Mouse (Mus musculus) neural tube, embryonic 12.5 days (tissue): Measurements from ENCODE around the gene Olfr15. TPM values are rescaled to one million over a fixed set of nuclear protein-coding genes. Genes with fewer than 3 reads are reported as not detected.
"Not testable (repeated sequence)": the region's sequence is repeated elsewhere in the genome, so short reads cannot be mapped to it uniquely, and the experiment has no call there.

Experiments used
- ATAC-seq: fragments of 200-750 bp; cut with Nextera tagmentation; 2 replicates; pipeline ENCODE4 v1.8.0; 2017; ENCODE audit warnings: low read depth, mild to moderate bottlenecking, moderate TSS enrichment, moderate library complexity; ENCODE audit not compliant: low FRiP score
- H3K27ac ChIP-seq: fragments of 300-500 bp; sonication (generic); 2 replicates; pipeline ENCODE4 v1.5.1; 2016
- H3K27me3 ChIP-seq: fragments of 300-500 bp; sonication (generic); replicated peaks from 2 replicates; pipeline ENCODE4 v1.6.1; 2016; ENCODE audit warnings: mild to moderate bottlenecking
- H3K36me3 ChIP-seq: fragments of 300-500 bp; sonication (generic); 2 replicates; pipeline ENCODE4 v1.6.1; 2016; ENCODE audit warnings: mild to moderate bottlenecking
- H3K4me1 ChIP-seq: fragments of 300-500 bp; sonication (generic); 2 replicates; pipeline ENCODE4 v1.6.1; 2016
- H3K4me2 ChIP-seq: fragments of 300-500 bp; sonication (generic); replicated peaks from 2 replicates; pipeline ENCODE4 v1.6.1; 2016; ENCODE audit warnings: mild to moderate bottlenecking
- H3K4me3 ChIP-seq: fragments of 300-500 bp; sonication (generic); 2 replicates; pipeline ENCODE4 v1.5.1; 2016
- H3K9ac ChIP-seq: fragments of 300-500 bp; sonication (generic); 2 replicates; pipeline ENCODE4 v1.6.1; 2016; ENCODE audit warnings: mild to moderate bottlenecking
- H3K9me3 ChIP-seq: fragments of 300-500 bp; sonication (generic); 2 replicates; pipeline ENCODE4 v1.6.1; 2016; ENCODE audit warnings: mild to moderate bottlenecking
- WGBS: fragments of 180-500 bp; shearing (Covaris S2); methylation state at CpG from one replicate; pipeline ENCODE4 v1.1.7; 2016; 5-methylcytosine and 5-hydroxymethylcytosine counted together
- polyA plus RNA-seq: library from polyadenylated mRNA; unstranded; fragments of >200 nt; fragmentation: Nextera tagmentation; extraction: Ambion mirVana; gene quantifications from 2 replicates; pipeline ENCODE4 v1.2.1, GENCODE M21; 2016

Olfr15 gene
- polyA plus RNA-seq = not detected in 2 replicates

- no peaks in the 10 kb centered on the region for H3K9me3 ChIP-seq
- no peak within 1 kb of the TSS for H3K4me2 ChIP-seq
- H3K4me1 ChIP-seq = no peaks in the 10 kb centered on the region
- no peak within 1 kb of the TSS for H3K4me3 ChIP-seq
- no peaks in the 10 kb centered on the region for H3K36me3 ChIP-seq
- ATAC-seq = no peak
- no peak within 1 kb of the TSS for H3K9ac ChIP-seq
- no peak within 1 kb of the TSS for H3K27ac ChIP-seq
- no peaks in the 10 kb centered on the region for H3K27me3 ChIP-seq
These were observed at the start of gene Olfr15 for GRCm38 (mm10) chr16:3830588-3831109. Gene Olfr15 (plus strand): TSS chr16:3830878.

GRCm38 (mm10) chr16:3781237-3781636 lies 49.4 kb upstream of the Olfr15 start:
- H3K4me3 ChIP-seq = no peak overlapping the region
- H3K27me3 ChIP-seq = no peaks in the 10 kb centered on the region
- no peak overlapping the region for H3K4me2 ChIP-seq
- H3K9me3 ChIP-seq = no peaks in the 10 kb centered on the region
- ATAC-seq = no peak
- no peak overlapping the region for H3K27ac ChIP-seq
- no peak overlapping the region for H3K9ac ChIP-seq
- H3K4me1 ChIP-seq = no peaks in the 10 kb centered on the region
- no peaks in the 10 kb centered on the region for H3K36me3 ChIP-seq

GRCm38 (mm10) chr16:3788394-3788793 lies 42.3 kb upstream of the Olfr15 start:
- ATAC-seq = no peak
- Histone ChIP-seq H3K9me3 (no peaks in the 10 kb centered on the region), H3K27me3 (no peaks in the 10 kb centered on the region), H3K4me2 (no peak overlapping the region), H3K4me3 (no peak overlapping the region), H3K4me1 (no peaks in the 10 kb centered on the region), H3K36me3 (no peaks in the 10 kb centered on the region), H3K27ac (no peak overlapping the region), H3K9ac (no peak overlapping the region)

GRCm38 (mm10) chr16:3808176-3808575 lies 22.5 kb upstream of the Olfr15 start:
- H3K9me3 ChIP-seq = 0 out of 2 replicates have a peak, but pooled peaks cover 4% of the 10 kb centered on the region
- no peak overlapping the region for H3K9ac ChIP-seq
- H3K4me1 ChIP-seq = no peaks in the 10 kb centered on the region
- no peaks in the 10 kb centered on the region for H3K27me3 ChIP-seq
- H3K36me3 ChIP-seq = no peaks in the 10 kb centered on the region
- 91% methylated on average over 3 of the region's 3 CpGs for WGBS
- H3K27ac ChIP-seq = no peak overlapping the region
- no peak overlapping the region for H3K4me3 ChIP-seq
- ATAC-seq = no peak
- no peak overlapping the region for H3K4me2 ChIP-seq

- not testable (repeated sequence) for H3K4me3 ChIP-seq, H3K36me3 ChIP-seq, H3K9me3 ChIP-seq, H3K4me1 ChIP-seq, H3K27ac ChIP-seq, H3K4me2 ChIP-seq, ATAC-seq, H3K27me3 ChIP-seq, H3K9ac ChIP-seq
- 83% methylated on average over 6 of the region's 6 CpGs for WGBS
These were observed 16.0 kb upstream of the Olfr15 start for GRCm38 (mm10) chr16:3814667-3815066.

- no peaks in the 10 kb centered on the region for H3K4me1 ChIP-seq
- H3K9me3 ChIP-seq = no peaks in the 10 kb centered on the region
- no peak overlapping the region for H3K27ac ChIP-seq
- H3K27me3 ChIP-seq = no peaks in the 10 kb centered on the region
- 89% methylated on average over 2 of the region's 2 CpGs for WGBS
- no peaks in the 10 kb centered on the region for H3K36me3 ChIP-seq
- no peak overlapping the region for H3K4me3 ChIP-seq
- H3K4me2 ChIP-seq = no peak overlapping the region
- ATAC-seq = no peak
- no peak overlapping the region for H3K9ac ChIP-seq
These were observed 10.5 kb upstream of the Olfr15 start for GRCm38 (mm10) chr16:3820202-3820601.

- no peaks in the 10 kb centered on the region for H3K9me3 ChIP-seq
- H3K36me3 ChIP-seq = no peaks in the 10 kb centered on the region
- H3K27ac ChIP-seq = no peak overlapping the region
- 57% methylated on average over 3 of the region's 3 CpGs for WGBS
- H3K4me3 ChIP-seq = no peak overlapping the region
- no peak for ATAC-seq
- H3K9ac ChIP-seq = no peak overlapping the region
- no peaks in the 10 kb centered on the region for H3K4me1 ChIP-seq
- no peak overlapping the region for H3K4me2 ChIP-seq
- H3K27me3 ChIP-seq = no peaks in the 10 kb centered on the region
These were observed 2.7 kb upstream of the Olfr15 start for GRCm38 (mm10) chr16:3828021-3828420.

- Histone ChIP-seq H3K4me3 (no peak overlapping the region), H3K9me3 (no peaks in the 10 kb centered on the region), H3K4me1 (no peaks in the 10 kb centered on the region), H3K27me3 (no peaks in the 10 kb centered on the region), H3K27ac (no peak overlapping the region), H3K36me3 (no peaks in the 10 kb centered on the region), H3K4me2 (no peak overlapping the region), H3K9ac (no peak overlapping the region)
- no peak for ATAC-seq
- WGBS = 91% methylated on average over 2 of the region's 2 CpGs
These were observed 951 bp upstream of the Olfr15 start for GRCm38 (mm10) chr16:3829727-3830126.

GRCm38 (mm10) chr16:3835461-3835860 lies 4.8 kb downstream of the Olfr15 start:
- Histone ChIP-seq H3K27ac (no peak overlapping the region), H3K27me3 (no peaks in the 10 kb centered on the region), H3K4me3 (no peak overlapping the region), H3K9me3 (no peaks in the 10 kb centered on the region), H3K4me1 (no peaks in the 10 kb centered on the region), H3K36me3 (no peaks in the 10 kb centered on the region), H3K9ac (no peak overlapping the region), H3K4me2 (no peak overlapping the region)
- 82% methylated on average over 2 of the region's 2 CpGs for whole genome bisulfite sequencing
- no peak for ATAC-seq

GRCm38 (mm10) chr16:3839157-3839885 lies 8.6 kb downstream of the Olfr15 start:
- ATAC-seq = no peak
- no peak overlapping the region for H3K9ac ChIP-seq
- 62% methylated on average over 17 of the region's 17 CpGs for WGBS
- no peak overlapping the region for H3K4me2 ChIP-seq
- H3K4me3 ChIP-seq = no peak overlapping the region
- no peaks in the 10 kb centered on the region for H3K27me3 ChIP-seq
- H3K27ac ChIP-seq = no peak overlapping the region
- H3K9me3 ChIP-seq = no peaks in the 10 kb centered on the region
- no peaks in the 10 kb centered on the region for H3K36me3 ChIP-seq
- H3K4me1 ChIP-seq = no peaks in the 10 kb centered on the region

- no peak for ATAC-seq
- Histone ChIP-seq H3K27me3 (no peaks in the 10 kb centered on the region), H3K9me3 (no peaks in the 10 kb centered on the region), H3K4me1 (peaks cover 5% of the 10 kb centered on the region; the same call in 1 of the 2 replicates), H3K27ac (no peak overlapping the region), H3K36me3 (no peaks in the 10 kb centered on the region), H3K4me3 (no peak overlapping the region), H3K9ac (no peak overlapping the region), H3K4me2 (no peak overlapping the region)
- 39% methylated on average over 4 of the region's 4 CpGs for WGBS
These were observed 12.3 kb downstream of the Olfr15 start for GRCm38 (mm10) chr16:3842989-3843388.

GRCm38 (mm10) chr16:3843796-3844195 lies 13.1 kb downstream of the Olfr15 start:
- Histone ChIP-seq H3K4me3 (no peak overlapping the region), H3K9ac (no peak overlapping the region), H3K36me3 (no peaks in the 10 kb centered on the region), H3K9me3 (no peaks in the 10 kb centered on the region), H3K4me2 (no peak overlapping the region), H3K27ac (no peak overlapping the region), H3K4me1 (peaks cover 5% of the 10 kb centered on the region; the same call in 1 of the 2 replicates), H3K27me3 (no peaks in the 10 kb centered on the region)
- ATAC-seq = no peak
- 68% methylated on average over 1 of the region's 1 CpGs for WGBS
